Mouse (Mus musculus) brain, embryonic 14.5 days (tissue): Measurements from ENCODE around the gene Ang6.
"Not testable (repeated sequence)": the region's sequence is repeated elsewhere in the genome, so short reads cannot be mapped to it uniquely, and the experiment has no call there.

Experiments used
- CTCF ChIP-seq: fragments of 200-500 bp; IDR thresholded peaks from 2 replicates; pipeline ENCODE4 v1.5.1; 2012; ENCODE audit warnings: inconsistent platforms, mild to moderate bottlenecking, moderate library complexity, borderline replicate concordance; ENCODE audit not compliant: insufficient read depth, insufficient read length; ENCODE audit errors: extremely low read depth
- POLR2A ChIP-seq: fragments of 200-500 bp; IDR thresholded peaks from 2 replicates; pipeline ENCODE4 v1.6.1; 2012; ENCODE audit warnings: mild to moderate bottlenecking, inconsistent platforms, borderline replicate concordance; ENCODE audit not compliant: poor library complexity, insufficient read depth, insufficient read length, severe bottlenecking; ENCODE audit errors: extremely low read depth

DNA sequence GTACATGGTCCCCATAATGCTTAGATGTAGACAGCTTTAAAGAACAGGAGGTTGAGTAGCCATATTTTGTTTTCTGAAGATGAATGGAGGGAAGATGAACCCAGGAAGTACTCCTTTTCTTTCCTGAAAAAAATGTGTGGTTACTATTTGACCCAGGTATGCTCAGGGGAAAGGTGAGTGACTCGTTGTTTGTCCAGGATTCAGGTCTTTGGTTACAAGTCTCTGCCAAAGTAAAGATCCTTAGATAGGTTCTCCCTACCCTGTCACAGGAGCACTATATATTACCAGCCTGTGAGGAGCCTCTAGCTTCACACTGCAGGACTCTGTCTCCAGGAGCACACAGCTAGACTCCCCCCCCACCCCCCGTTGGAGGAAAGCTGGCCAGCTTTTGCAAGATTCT, 45.3 kb downstream of the Ang6 start, which contains the start of gene Ang5:
- TF ChIP-seq CTCF, POLR2A: not testable (repeated sequence)
